In genomic region chr11:71939066-71939465, GRCm38 (mm10) we compare ENCODE assay signal across 19 mouse cellular contexts.
DNase-seq lines count a peak whose midpoint lies in the region; ATAC-seq and TF ChIP-seq lines count a peak whose summit lies in the region.
"Had no signal": no experiment of that assay in that cellular context is flagged by ENCODE, and none has a peak within 500 bp of the region (broad histone marks: within the 10 kb centered on the region; RNA-seq: fewer than 3 reads in every experiment).

No protein-coding gene starts in this region.

- WGBS in forebrain, embryonic 16.5 days: 70% methylated on average over 6 of the region's 6 CpGs

- H3K27ac ChIP-seq in testis, adult 2 months (ENCODE audit: control insufficient read depth, insufficient read depth, low read depth, low read length): no peak overlapping the region
- no peak overlapping the region for H3K27ac ChIP-seq in forebrain, embryonic 16.5 days (ENCODE audit: low read length)
- H3K27ac ChIP-seq: forebrain, embryonic 12.5 days; macrophage; midbrain, embryonic 15.5 days had no signal

- no peak overlapping the region for H3K4me2 ChIP-seq in forebrain, embryonic 16.5 days (ENCODE audit: low read length)
- H3K4me2 ChIP-seq: forebrain, embryonic 12.5 days; heart, embryonic 11.5 days; midbrain, embryonic 15.5 days had no signal

- DNase-seq in testis, postnatal 10 days (ENCODE audit: low spot score): no peak
- DNase-seq in cerebellum, postnatal 25 days: peak; percentile 90 to 91
- peak; percentile 26 to 47 for DNase-seq in left cerebral cortex, postnatal 14 days (ENCODE audit: low spot score in 2 of 2)
- peak; percentile 45 for DNase-seq in telencephalon, adult 2 months (ENCODE audit: low read depth, low spot score)
- no peak for DNase-seq in heart, adult 18-20 months
- DNase-seq in heart, postnatal 36 days: no peak
- DNase-seq: adrenal gland, adult 8-10 months; embryo, embryonic 11 days; gastrocnemius, postnatal 10 days; heart, postnatal 4 days; lung, adult 2 months; thymus, postnatal 25 days had no signal

- intact Hi-C loops in left cerebral cortex, postnatal 14 days (cut with DNase I): no loop called here
- intact Hi-C loops in heart, postnatal 36 days (cut with DNase I): no loop called here

- no peak overlapping the region for H3K9ac ChIP-seq in forebrain, embryonic 16.5 days (replicated peaks; ENCODE audit: low read depth, low read length)
- H3K9ac ChIP-seq: forebrain, embryonic 12.5 days; midbrain, embryonic 15.5 days had no signal

- H3K4me1 ChIP-seq in testis, adult 2 months (ENCODE audit: control insufficient read depth, insufficient read depth, low read length): no peaks in the 10 kb centered on the region
- no peaks in the 10 kb centered on the region for H3K4me1 ChIP-seq in forebrain, embryonic 16.5 days (replicated peaks; ENCODE audit: control insufficient read depth, insufficient read depth, low read length)
- H3K4me1 ChIP-seq: forebrain, embryonic 12.5 days had no signal

- H3K4me3 ChIP-seq in testis, adult 2 months (ENCODE audit: control insufficient read depth, low read depth, low read length): peak overlapping the region; percentile 82
- no peak overlapping the region for H3K4me3 ChIP-seq in forebrain, embryonic 16.5 days (replicated peaks; ENCODE audit: low read length)
- H3K4me3 ChIP-seq: forebrain, embryonic 12.5 days; midbrain, embryonic 15.5 days had no signal

- H3K27me3 ChIP-seq in testis, adult 2 months (ENCODE audit: control insufficient read depth, insufficient read depth, low read length): no peaks in the 10 kb centered on the region
- no peaks in the 10 kb centered on the region for H3K27me3 ChIP-seq in forebrain, embryonic 16.5 days (replicated peaks; ENCODE audit: control insufficient read depth, insufficient read depth, low read length)
- H3K27me3 ChIP-seq: forebrain, embryonic 12.5 days; midbrain, embryonic 15.5 days had no signal

- no peak for ATAC-seq in forebrain, embryonic 16.5 days
- ATAC-seq: CD4-positive, CD25-positive, alpha-beta regulatory T cell, adult 4 months; midbrain, embryonic 15.5 days had no signal

- TF ChIP-seq CTCF in testis, adult 2 months (IDR thresholded peaks at IDR 0.05; ENCODE audit: control insufficient read depth, insufficient read depth, insufficient replicate concordance, low read depth, low read length): no peak

- TF ChIP-seq POLR2A in testis, adult 2 months (IDR thresholded peaks at IDR 0.05; ENCODE audit: control insufficient read depth, low read depth, low read length): no peak

- no peaks in the 10 kb centered on the region for H3K36me3 ChIP-seq in testis, adult 2 months (ENCODE audit: control insufficient read depth, insufficient read depth, low read length)
- no peaks in the 10 kb centered on the region for H3K36me3 ChIP-seq in forebrain, embryonic 16.5 days (ENCODE audit: control insufficient read depth, insufficient read depth)
- H3K36me3 ChIP-seq: forebrain, embryonic 12.5 days; midbrain, embryonic 15.5 days had no signal

- no peaks in the 10 kb centered on the region for H3K9me3 ChIP-seq in forebrain, embryonic 16.5 days (ENCODE audit: control insufficient read depth, low read length)
- H3K9me3 ChIP-seq: forebrain, embryonic 12.5 days; midbrain, embryonic 15.5 days had no signal

Comparison
In these comparisons a context has a peak if more than half of its experiments do, and no peak if none do; other contexts are left out.
1. DNase-seq: peak in cerebellum, postnatal 25 days (2 of 2), left cerebral cortex, postnatal 14 days (2 of 2) and telencephalon, adult 2 months (single experiment); none in testis, postnatal 10 days (single experiment), heart, adult 18-20 months (0 of 2) and heart, postnatal 36 days (0 of 2).